Mouse (Mus musculus) lung, postnatal 10 days (tissue): ENCODE data around the gene Add3.
A peak's percentile ranks its signal among the peaks of the same experiment; 100 is the strongest.

Experiments used
- DNase-seq: peaks from one replicate; pipeline ENCODE4 v3.0.0; 2021

The Add3 gene

GRCm38 (mm10) chr19:53275204-53275603, 135.0 kb downstream of the Add3 start:
- DNase-seq, result no peak

GRCm38 (mm10) chr19:53276902-53277707, 136.9 kb downstream of the Add3 start:
- no peak for DNase-seq

- no peak for DNase-seq
Measured at GRCm38 (mm10) chr19:53278491-53279415, 138.5 kb downstream of the Add3 start.

GRCm38 (mm10) chr19:53280254-53280653, 140.0 kb downstream of the Add3 start:
- no peak for DNase-seq

- DNase-seq, result no peak
Measured at GRCm38 (mm10) chr19:53282571-53282970, 142.3 kb downstream of the Add3 start.

- DNase-seq, result no peak
Measured at GRCm38 (mm10) chr19:53283742-53284141, 143.5 kb downstream of the Add3 start.

- peak; percentile 40 for DNase-seq
Measured at GRCm38 (mm10) chr19:53284268-53285208, 144.3 kb downstream of the Add3 start.

GRCm38 (mm10) chr19:53296331-53297254, 156.3 kb downstream of the Add3 start:
- no peak for DNase-seq
